Mouse (Mus musculus) thymus, adult 2 months (tissue): ENCODE measurements around the gene Pdss2.

Experiments used
- CTCF ChIP-seq: fragments of 200-500 bp; IDR thresholded peaks from 2 replicates; pipeline ENCODE4 v1.5.1; 2012; ENCODE audit warnings: mild to moderate bottlenecking, control low read depth, low read length, moderate library complexity, borderline replicate concordance; ENCODE audit not compliant: control insufficient read depth, poor library complexity, insufficient read depth; ENCODE audit errors: extremely low read depth
- POLR2A ChIP-seq: fragments of 200-500 bp; IDR thresholded peaks from 2 replicates; pipeline ENCODE4 v1.6.1; 2012; ENCODE audit warnings: mild to moderate bottlenecking, low read length, control low read depth, moderate library complexity; ENCODE audit not compliant: control insufficient read depth, poor library complexity, insufficient read depth; ENCODE audit errors: extremely low read depth

GRCm38 (mm10) chr10:43315228-43315627, 93.9 kb downstream of the Pdss2 start:
- TF ChIP-seq POLR2A: no peak
- TF ChIP-seq CTCF: no peak
